Mouse (Mus musculus): ENCODE measurements around the gene Mras.

The Mras gene

DNA sequence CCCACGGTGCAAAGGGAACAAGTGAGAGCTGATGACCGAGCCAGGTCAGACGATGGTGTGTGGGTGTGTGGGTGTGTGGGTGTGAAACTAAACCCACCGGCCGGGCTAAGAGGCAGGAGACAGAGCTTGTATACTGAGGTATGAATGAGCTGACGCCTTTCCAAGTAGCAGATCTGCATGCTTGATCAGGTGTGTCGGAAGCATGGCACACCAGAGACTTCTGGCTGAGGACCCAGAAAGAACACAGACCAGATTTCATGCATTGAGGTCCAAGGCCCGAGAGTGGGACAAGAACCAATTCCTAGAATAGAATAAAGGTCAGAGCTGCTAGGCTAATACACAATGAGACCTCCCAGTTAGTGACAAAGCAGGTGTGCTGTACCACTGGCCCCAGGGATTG is 1.9 kb upstream of the Mras start:
- DNase-seq, result no peak

DNA sequence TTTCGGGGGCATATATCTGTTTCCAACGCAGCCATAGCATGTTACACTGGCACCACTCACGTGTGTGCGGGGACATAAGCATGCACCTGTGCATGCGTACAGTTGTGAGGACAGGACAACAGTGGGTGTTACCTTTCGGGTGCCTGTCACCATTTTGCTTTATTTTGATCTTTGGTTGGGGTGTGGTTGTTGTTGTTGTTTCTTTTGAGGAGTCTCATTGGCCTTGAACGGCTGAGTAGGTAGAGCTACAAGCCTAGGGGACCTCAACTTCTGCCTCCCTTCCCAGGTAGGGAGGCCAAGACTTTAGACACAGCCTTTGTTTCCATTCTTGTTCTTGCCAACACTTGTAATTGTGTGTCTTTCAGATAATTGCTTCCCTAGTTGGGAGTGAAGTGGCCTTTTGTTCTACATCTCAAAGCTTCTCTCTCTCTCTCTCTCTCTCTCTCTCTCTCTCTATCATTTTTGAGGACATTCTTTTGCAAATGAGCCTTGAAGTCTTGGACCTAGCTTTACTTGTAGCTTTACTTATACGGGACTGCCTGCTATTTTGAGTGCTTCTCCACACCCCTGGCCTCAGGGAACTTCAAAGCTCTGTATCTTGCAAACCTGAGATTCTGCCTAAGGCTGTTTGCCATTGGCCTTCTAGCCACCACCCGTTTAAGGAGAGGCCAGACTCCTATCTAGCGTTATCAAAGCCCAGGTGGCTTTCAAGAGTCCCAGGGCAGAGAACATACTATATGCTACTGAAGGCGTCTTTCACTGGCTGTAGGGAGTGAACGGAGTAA is 792 bp upstream of the Mras start:
- no peak for DNase-seq

DNA sequence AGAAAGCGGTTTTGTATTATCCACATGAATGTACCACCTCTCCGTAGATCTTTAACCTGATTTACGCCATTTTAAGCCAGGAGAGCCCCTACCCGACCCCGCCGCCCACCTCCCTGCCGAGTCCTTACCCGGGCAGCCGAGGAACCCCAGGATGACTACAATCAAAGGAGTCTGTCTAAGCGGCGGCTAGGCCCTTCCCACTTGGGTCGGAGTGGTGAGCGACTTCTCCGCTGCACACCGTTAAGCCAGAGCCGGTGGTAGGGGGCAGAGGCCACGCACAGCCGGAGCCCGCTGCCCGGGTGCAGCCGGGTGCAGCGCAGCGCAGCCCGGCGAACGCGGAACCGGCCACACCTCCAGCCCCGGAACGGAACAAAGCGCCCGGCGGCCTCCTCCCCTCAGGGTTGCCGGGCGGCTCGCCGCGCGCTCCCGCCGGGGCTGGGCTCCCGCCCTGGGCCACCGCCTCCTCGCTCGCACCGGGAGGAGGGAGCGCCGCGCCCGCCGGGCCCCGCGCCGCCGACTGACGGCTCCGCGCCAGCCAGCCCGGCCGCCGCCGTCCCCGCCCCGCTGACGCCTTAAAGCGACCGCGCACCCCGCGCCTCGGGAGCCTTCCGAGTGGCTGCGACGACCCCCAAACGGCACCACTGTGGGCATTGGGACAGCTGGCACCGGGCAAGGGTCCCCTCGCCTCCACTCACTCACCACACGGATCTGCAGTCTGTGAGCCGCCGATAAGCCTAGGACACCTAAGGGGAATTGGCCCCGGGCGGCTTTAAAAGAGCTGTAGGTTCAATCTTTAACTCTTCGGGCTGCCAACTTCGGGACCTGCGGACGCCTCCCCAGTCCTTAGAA is 775 bp downstream of the Mras start:
- DNase-seq, result peak; percentile 83

DNA sequence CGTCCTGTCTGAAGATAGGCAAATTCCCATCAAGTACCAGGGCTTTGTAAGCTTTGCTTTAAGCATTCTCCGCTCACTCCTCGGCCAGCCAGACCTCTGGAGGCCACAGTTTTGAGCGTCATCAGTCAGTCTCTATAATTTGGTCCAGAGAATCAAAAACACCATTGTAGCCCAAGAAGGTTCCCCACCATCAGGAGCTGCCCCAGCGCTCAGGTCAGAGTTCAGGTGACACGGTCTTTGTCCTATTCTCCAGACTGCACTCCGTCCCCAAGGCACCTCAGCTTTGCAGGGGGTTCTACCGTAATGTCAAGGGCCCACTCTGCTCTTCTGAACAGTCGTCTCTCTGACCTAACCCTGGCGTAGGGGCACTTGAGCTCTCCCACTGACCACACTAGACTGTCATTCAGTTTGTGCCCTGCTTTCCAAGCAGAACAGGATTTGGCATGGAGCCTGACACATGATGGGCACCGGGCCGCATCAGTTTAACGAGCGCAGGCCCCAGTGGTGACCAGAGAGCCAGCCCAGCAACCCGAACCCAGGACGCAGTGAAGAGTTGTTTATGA is 1.5 kb downstream of the Mras start:
- peak; percentile 90 for DNase-seq

DNA sequence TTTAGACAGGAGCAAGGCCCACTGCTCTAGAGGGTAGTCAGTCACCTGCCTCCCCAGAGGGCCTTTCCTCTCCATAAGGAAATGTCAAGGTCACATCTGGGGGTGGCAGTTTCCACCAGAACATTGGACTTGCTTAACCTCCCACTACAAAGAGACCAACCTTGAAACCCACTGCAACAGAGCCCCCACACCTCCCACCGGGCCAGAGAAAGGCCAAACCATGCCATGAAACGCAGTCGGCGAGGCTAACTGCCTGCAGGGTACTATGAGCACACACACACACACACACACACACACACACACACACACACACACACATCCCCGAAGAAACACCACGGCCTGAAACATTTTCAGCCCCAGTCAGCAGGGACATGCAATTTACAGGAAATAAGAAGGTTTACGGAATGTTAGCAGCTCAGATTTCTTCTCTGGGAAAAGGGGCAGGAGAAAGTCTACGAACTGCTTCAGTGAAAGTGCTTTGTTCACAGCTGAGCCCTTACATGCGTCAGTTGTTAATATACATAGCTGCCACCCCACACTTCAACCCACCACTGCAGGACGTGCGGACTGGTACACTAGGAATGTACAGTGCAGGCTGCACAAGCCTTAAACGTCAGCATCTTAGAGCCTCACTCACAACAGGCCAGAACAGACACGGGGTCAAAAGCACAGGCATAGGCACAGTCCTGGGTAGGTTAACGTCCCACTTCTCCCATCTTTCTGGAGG is 2.1 kb downstream of the Mras start:
- DNase-seq, result peak; percentile 45

DNA sequence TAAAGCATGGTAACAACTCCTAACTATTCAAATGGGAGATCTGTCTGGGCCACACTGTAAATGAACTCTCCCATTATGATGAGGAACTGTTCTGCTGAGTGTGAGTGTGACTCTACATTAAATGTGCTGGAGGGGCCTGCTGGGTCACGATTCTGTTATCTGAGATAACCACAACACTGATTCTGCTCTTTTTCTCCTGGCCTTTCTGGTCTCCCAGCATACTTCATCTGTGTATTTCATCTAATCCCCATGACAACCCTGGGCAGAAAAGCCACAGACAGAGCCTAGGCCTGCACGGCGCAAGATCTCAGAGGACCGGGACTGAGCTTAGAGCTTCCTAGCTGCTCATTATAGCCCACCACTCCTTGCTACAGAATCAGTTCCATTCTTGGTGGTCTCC is 4.7 kb downstream of the Mras start:
- no peak for DNase-seq

DNA sequence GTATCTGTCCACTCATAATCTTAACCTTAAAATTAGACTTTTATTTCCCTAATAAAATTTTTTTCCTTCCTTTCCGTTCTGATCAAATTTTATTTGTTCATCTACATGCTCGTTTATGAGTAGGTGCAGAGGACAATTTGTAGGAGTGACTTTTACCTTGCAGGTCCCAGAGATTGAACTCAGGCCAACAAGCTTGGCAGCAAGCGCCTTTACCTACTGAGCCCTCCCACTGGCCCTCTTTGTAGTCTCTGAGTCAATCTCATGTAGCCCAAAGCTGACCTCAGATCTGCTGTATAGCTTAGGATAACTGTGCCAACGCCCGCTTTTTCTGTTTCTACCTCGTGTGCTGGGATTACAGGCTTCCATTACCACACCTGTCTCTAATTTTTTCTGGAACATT is 5.2 kb downstream of the Mras start:
- no peak for DNase-seq

DNA sequence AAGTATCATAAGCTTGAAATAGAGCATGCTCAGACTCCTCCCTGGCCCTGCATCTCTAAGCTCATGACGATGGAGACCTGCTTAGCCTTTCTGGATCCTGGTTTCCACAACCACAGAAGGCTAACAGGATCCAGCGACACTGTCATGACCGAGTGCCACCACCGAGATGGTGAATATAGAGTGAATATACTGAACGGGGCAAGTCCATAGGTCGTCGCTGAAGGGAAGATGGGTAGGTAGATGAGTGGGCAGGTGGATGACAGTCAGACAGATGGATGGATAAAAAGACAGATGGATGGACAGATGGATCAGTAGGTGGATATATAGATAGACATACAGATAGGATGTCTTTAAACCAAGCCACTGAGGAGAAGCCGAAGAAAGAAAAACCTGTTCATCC is 5.8 kb downstream of the Mras start:
- no peak for DNase-seq

DNA sequence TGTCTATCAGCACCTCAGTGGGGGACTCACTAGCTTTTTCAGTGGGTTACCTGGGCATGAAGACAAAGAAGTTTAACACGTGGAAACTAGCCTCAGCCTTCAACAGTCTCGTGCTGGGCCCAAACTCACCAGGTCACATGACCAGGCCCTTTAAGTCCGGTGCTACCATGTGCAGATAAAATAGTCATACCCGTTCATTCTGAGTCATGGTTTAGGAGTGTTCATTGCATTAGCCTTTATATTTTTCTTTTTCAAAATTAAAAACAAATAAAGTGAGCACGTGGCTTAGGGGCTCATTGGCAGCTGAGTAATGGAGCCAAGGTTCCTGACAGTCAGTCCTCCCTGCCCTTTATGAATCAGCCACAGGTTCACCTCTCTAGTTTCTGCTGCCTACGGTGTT is 6.4 kb downstream of the Mras start:
- DNase-seq, result no peak

DNA sequence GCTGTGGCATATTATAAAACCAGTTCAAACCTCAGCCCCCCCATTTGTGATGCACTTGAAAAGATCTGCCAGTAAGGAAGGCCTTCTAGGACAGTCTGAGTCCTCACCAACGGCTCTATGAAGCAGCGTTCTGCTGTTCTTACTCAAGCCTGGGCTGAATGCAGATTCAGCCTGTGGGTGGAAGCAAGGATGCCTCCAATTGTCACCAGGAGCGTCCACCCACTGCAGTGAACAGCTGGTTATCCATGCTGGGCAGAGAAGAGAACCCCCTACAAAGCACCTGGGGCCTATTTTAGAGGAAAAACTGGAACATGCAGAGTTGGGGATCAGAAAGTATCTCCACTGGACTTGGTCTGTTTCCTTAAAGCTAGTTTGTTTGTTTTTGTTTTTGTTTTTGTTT is 7.3 kb downstream of the Mras start:
- DNase-seq, result no peak

DNA sequence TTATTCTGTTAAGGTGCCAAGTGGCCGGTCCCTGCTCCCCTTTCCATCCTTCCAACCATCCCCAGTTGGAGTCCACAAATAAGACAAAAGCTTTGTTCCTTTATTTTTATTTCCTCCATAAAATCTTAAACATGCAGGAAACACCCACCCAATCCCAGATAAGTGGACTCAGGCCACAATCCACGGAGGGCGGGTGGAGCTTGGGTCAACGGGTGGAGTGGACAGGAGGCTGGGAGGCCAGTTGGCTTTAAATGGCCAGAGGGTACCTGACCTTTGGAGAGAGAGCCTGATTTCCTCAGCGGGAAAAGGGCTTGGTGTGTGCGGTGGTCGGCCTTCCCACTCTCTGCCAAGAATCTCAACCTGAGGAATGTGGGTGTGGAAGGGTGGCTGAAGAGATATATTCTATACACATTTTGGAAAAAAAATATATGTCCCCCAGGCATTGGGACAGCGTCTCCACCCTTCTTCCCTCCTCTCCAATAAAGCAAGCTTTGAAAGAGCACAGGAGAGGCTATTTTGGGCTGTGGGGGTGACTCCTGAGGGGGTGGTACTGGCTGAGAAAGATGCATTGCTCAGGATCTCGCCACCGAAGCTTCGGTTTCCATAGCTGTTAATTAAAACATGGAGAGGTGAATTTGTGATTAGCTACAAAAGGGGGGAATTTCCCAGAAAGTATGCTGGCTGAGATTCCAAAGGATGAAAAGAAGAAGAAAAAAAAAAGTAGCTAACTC is 8.4 kb downstream of the Mras start:
- no peak for DNase-seq

DNA sequence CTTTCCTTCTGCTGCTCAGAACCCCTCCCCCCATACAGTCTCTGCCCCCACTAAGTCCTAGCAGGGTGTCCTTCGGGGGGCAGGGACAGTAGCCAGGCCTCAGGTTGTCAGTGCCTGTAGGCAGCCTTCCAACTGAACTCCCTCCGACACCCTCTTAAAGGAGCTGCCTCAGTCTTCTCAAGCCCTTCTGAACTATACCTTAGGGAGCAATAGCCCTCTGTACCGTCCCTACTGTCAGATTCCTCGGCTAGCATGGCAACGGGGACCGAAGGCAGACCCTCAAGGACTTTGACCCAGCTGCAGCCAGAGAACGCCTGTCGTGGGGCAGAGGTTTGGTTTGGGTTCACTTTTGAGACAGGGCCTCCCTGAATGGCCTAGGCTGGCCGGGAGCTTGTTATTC is 11.9 kb downstream of the Mras start:
- no peak for DNase-seq

DNA sequence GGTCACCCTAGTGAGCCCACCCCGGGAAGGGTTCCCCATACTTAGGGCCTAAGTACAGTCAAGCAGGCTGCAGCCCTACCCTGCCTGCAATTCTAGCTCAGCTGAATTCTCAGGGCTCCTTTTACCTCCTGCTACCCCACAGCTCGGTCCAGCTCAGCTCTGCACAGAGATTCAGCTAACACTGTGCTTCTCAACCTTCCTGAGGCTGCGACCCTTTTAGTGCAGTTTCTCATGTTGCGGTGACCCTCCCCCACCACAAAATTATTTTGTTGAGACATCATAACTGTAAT is 12.7 kb downstream of the Mras start:
- no peak for DNase-seq

DNA sequence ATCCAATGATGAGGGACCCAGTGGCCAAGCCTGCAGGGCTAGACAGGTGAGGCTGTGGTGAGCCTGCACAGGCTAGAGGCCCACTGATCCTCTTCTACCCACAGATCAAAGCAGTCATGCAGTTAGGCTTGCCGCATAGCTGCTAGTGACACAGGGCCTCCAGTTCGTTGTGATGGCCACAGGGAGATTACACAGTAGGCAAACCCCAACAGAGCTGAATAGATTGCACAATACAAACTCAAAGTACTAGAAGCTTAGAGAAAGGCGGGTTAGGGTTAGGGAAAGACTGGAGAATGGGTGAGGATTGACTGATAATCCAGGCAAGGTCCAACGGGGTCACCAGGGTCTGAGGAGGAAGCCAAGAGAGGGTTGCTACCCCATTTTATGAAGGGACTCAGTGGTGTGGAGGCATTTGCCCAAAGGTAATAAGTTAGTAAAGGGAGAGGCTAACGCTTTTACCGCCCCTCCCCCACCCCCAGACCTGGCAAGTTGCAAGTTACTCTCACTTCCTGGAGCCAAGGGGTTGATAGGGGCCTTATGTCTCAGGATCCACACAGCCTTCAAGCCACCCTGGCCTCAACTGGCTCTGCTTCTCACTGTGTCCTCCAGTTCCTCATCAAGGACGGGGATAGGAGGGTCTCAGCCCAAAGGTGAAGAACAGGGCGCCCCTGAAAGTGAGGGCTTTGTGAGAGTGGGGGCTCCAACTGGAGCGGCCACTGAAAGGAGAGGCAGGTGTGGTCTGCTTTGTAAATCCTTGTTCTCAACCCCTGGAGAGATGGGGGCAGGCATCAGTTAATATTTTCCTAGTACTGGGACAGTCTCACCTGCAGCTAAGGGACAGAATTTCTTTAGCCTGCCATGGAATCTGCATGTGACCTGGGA is 13.2 kb downstream of the Mras start:
- no peak for DNase-seq

DNA sequence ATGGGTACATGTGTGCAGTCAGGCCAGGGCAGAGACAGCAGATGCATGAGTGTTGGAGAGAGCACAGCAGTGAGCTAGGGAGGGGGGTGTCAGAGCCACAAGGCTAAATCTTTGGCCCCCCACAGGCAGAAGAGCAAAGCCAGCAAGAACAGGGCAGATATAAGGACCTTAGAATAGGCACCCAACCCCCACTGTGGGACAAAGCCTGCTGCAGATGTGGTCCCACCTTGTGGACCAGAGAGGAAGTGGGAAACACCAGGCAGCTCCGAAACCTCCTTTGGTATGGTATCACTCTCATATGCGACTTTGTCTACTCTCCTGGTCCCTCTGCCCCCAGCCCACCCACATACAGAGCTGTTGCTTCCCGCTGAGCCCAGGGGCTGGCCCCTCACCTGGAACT is 15.3 kb downstream of the Mras start:
- DNase-seq, result no peak

DNA sequence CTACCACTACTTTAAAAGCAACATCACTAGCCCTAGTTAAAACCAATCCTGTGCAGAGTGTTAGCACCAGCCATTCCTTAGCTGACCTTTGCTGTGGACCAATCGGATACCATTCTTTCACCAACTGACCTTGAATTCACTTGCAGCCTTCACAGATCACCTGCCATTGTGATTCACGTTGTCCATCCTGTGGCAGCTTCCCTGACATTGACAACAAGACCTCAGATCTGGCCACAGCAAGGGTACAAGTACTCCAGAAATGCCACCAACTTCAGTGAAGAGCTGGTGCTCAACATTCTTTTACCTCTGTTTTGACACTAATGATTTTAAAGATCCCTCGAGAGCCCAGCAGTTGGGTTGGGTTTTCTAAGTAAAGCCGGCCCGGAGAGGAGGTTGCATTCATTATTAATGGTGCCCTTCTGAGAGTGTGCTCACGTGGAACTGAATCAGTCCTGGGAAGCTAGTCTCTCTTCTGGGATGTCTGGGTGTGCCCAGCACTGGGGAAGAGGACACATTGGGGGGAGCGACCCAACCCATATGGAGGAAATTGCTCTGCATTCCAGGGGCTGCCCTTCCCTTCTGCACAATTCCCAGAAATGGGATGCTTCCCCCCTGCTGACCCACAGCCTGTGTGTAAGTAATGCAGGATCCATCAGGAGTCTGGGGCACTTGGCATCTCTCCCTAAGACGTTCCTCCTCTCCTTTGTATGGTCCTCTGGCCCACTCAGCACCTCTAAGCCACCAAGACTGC is 17.1 kb downstream of the Mras start:
- no peak for DNase-seq

DNA sequence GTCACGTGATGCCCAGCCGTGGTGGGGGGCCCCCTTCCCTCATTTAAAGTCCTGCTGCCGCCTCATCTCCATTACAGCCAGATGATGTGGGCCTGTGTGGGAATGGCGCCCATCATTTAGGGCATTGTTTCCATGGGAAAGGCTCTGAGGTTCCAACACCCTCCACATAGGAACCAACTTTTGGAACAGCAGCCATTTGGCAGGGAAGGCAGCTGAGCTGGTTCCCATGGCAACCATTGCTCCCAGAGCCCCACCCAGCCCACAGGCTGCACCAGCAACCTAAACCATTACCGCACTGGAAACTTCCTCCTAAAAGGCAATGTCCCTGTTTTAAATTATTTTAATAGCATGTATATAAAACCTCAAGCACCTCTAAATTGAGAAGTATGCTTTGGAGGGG is 18.8 kb downstream of the Mras start:
- DNase-seq, result no peak

DNA sequence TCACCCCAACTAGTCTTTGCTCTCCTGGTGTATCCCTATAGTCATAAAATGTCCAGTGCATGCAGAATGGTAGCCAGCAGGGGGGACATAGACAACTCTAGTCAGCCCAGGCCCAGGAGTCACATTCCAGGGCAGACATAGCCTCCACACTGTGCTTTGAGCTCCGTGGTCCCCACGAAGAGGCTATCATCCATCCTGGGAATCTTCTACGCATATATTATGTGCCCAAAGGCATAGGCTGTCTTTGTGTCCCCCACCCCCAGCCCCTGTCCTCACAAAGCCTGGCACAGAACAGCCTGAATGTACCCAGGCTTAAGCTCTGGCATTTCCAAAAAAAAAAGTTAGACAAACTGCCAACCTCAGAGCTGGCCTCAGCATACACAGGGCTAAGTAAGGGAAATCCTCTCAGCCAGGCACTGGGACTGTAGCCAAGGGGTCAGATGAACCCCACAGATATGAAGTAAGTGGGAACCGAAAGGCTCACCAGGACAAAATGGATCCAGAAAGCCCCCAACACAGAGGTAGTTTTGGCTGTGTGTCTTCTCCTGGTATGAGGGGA is 19.8 kb downstream of the Mras start:
- DNase-seq, result no peak

DNA sequence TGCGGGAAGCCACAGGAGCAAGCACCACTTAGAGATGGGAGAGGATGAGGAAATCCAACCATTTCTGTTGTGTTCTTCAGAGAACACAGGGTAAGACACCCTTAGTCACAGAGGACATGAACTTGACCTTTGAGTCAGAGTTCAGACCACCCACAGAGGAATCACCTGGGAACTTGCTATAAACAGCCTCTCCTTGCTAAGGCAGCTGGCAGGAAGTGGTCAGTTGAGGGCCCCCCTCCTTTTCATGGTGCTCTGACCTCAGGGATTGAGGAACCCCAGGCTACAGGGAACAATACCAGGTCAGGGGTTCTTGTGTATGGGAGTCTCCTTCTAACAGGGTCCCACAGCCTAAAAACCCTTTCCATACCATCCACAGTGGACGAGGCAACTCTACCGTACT is 20.4 kb downstream of the Mras start:
- DNase-seq, result no peak

DNA sequence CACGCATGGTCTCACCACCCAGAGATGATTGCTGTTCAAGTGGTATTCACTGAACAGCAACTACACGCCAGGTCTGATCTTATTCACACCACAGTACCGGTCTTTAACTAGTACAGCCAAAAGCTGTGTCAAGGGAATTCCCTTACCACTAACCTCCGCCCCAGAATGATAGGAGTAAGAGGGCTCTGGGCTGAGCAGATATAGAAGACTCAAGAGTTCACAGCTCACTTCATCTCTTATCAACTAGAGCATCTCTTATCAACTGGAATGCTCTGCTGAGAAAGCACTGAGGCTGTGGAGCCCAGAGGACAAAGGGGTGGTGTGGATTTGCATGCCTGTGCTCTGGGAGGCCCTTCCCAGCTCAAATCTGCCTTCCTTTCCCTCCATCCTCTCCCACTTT is 25.4 kb downstream of the Mras start:
- no peak for DNase-seq

DNA sequence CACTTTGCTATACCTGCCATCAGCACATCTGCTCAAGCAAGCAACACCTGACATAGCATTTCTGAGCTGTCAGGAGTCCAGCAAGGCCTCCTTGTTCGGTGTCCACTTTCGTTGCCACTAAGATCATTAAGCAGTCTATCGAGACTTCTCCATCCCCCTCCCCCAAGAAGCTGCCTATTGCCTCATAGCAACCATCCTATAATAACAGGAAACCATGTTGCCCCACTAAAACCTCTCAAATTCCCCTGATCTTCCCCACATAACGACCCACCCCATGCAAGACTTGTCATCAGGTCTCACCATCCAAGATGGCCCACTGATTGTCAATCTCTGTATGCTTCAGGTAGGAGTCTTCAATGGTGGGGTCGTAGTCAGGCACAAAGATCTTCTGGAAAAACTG is 26.1 kb downstream of the Mras start:
- DNase-seq, result no peak
